Mouse (Mus musculus): ENCODE results near the gene Il19. TPM values are rescaled to one million over a fixed set of nuclear protein-coding genes. Genes with fewer than 3 reads are reported as not detected.

Il19 gene
- not detected for polyA plus RNA-seq (2017; shearing (Covaris generic))

GRCm38 (mm10) chr1:130940065-130940687, at the start of gene Il19:
Gene Il19 (minus strand): TSS chr1:130940115.

GRCm38 (mm10) chr1:130911401-130912010, 28.4 kb downstream of the Il19 start, which contains the start of gene Il20:
Gene Il20 (minus strand): TSS chr1:130911451.

GRCm38 (mm10) chr1:130887354-130887753, 52.6 kb downstream of the Il19 start, which contains the start of gene Il24:
Gene Il24 (minus strand): TSS chr1:130887454.

Other genes with a start within 250 kb of the Il19 start
- not detected for gene Gm29427, start 224.3 kb downstream of the Il19 start, polyA plus RNA-seq (2017; shearing (Covaris generic))
- 3.6 TPM for gene Yod1, start 222.8 kb downstream of the Il19 start, polyA plus RNA-seq (2017; shearing (Covaris generic))
- gene Pfkfb2, start 210.9 kb downstream of the Il19 start, polyA plus RNA-seq (2017; shearing (Covaris generic)), result 5.5 TPM
- gene AA986860, start 208.1 kb downstream of the Il19 start, polyA plus RNA-seq (2017; shearing (Covaris generic)), result not detected
- gene Fcamr, start 139.2 kb downstream of the Il19 start, polyA plus RNA-seq (2017; shearing (Covaris generic)), result not detected
- gene Pigr, start 113.4 kb downstream of the Il19 start, polyA plus RNA-seq (2017; shearing (Covaris generic)), result 0.51 TPM
- not detected for gene Fcmr, start 74.4 kb downstream of the Il19 start, polyA plus RNA-seq (2017; shearing (Covaris generic))
- gene Il24, start 52.7 kb downstream of the Il19 start, polyA plus RNA-seq (2017; shearing (Covaris generic)), result not detected
- not detected for gene Il20, start 28.7 kb downstream of the Il19 start, polyA plus RNA-seq (2017; shearing (Covaris generic))
- 0.88 TPM for gene Il10, start 79.7 kb upstream of the Il19 start, polyA plus RNA-seq (2017; shearing (Covaris generic))
- gene Mapkapk2, start 157.7 kb upstream of the Il19 start, polyA plus RNA-seq (2017; shearing (Covaris generic)), result 179 TPM
- gene Dyrk3, start 198.2 kb upstream of the Il19 start, polyA plus RNA-seq (2017; shearing (Covaris generic)), result 5.3 TPM
- gene Eif2d, start 213.1 kb upstream of the Il19 start, polyA plus RNA-seq (2017; shearing (Covaris generic)), result 45.8 TPM